Mouse (Mus musculus) mouse trophoblast stem cell (cell line): ENCODE data around the gene Havcr1.
"Not testable (repeated sequence)": the region's sequence is repeated elsewhere in the genome, so short reads cannot be mapped to it uniquely, and the experiment has no call there.

Experiments
- in situ Hi-C, 2 experiments: fragments of 300-500 bp; cut with MseI, MboI; formaldehyde crosslinking; loops; 2 replicates in 1 of 2; 3 replicates in 1 of 2; pipeline ENCODE4 v1.15.1; 2025

Havcr1 gene

GRCm38 (mm10) chr11:46735076-46735475 is at the start of gene Havcr1:
Havcr1 (plus strand) TSS chr11:46735080.
- in situ Hi-C loops = not testable (repeated sequence)

GRCm38 (mm10) chr11:46690136-46690535 is 44.7 kb upstream of the Havcr1 start:
- in situ Hi-C loops = no loop called here

- in situ Hi-C loops = not testable (repeated sequence)
These were observed 39.0 kb upstream of the Havcr1 start for GRCm38 (mm10) chr11:46695849-46696248.

DNA sequence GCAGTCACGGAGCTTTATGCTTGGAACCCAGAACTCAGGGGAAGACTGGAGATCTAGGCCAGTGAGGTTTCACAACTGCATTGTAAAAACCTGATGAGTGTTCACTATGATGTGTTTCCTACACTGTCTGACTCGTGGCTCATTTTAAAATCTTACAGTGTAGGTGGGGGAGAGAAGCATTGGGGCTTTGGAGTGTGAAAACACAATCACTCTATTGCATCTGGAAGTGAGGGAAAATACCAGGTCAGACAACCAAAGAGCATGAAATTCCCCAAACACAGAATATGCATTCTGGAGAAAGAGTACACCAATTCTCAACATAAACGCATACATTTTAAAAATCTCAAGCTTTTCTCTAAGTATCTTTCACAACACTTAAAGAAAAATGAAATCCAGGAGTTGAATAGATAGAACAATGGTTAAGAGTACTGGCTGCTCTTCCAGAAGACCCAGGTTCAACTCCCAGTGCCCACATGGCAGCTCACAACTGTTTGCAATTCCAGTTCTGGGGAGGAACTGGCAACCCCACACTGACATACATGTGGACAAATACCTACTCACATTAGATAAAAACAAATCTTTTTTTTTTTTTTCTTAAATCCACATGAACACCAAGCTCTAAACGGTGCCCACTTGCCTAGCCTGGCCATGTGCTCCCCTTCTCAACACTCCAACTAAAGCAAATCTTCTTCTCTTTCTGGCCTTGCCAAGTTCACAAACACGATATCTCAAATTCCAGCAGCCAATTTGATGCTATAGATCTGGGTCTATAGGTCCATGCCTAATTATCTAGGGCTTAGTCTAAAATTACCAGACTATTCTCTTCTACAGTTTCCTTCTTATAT is 37.2 kb upstream of the Havcr1 start:
- in situ Hi-C loops = no loop called here

DNA sequence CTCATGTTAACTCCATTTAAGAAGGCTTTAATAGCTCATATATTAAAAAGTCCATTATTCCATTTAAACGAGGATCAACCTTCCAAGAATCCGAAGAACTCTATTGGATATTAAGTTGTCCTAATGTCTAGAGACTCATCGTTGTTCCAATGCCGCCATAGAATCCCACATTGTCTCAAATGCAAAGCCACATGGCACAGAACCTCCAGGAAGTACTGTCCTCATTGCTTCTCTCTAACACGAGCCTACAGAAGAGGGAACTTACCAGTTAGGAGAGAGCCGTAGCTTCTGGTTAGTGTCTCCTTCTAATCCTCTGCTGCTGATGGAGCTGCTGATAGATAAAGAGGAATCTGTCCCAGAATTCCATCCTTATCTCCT is 36.6 kb upstream of the Havcr1 start:
- in situ Hi-C loops = no loop called here

DNA sequence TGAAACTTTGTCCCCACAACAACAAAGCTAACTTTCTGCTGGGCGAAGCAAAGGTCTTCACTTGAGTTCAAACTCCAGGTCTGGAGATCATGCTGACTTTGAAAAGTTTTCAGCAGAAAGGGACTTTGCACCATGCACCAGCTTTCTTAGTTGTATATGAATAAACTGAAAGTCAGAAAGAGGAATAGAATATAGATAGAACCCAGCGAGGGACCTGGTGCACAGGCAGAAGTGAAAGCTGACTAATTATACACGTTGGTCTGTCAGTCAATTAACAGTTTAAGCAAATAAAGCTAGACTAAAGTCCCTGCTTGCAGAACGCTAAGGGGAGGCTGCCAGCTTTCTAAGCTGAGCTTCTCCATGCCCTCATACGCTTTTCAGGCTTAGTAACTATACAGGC is 36.0 kb upstream of the Havcr1 start:
- in situ Hi-C loops = no loop called here

- in situ Hi-C loops = no loop called here
These were observed 28.1 kb upstream of the Havcr1 start, which contains the start of gene Timd2 for GRCm38 (mm10) chr11:46706664-46707356. Timd2 (minus strand) TSS chr11:46707061.

GRCm38 (mm10) chr11:46731541-46732070 is 3.3 kb upstream of the Havcr1 start:
- in situ Hi-C loops = no loop called here

- in situ Hi-C loops = no loop called here
These were observed 1.6 kb upstream of the Havcr1 start for GRCm38 (mm10) chr11:46733242-46733789.

GRCm38 (mm10) chr11:46734617-46735016 is 263 bp upstream of the Havcr1 start:
- in situ Hi-C loops = no loop called here

- in situ Hi-C loops = no loop called here
These were observed 4.6 kb downstream of the Havcr1 start for GRCm38 (mm10) chr11:46739501-46739900.

- in situ Hi-C loops = no loop called here
These were observed 6.0 kb downstream of the Havcr1 start for GRCm38 (mm10) chr11:46740886-46741285.

DNA sequence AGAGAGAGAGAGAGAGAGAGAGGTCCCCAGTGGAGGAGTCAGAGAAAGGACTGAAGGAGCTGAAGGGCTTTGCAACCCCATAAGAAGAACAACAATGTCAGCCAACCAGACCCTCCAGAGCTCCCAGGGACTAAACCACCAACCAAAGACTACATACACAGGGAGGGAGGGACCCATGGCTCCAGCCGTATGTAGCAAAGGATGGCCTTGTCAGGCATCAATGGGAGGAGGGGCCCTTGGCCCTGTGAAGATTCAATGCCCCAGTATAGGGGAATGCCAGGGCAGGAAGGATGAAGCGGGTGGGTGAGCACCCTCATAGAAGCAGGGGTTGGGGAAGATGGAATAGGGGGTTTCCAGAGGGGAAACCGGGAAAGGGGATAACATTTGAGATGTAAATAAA is 6.8 kb downstream of the Havcr1 start:
- in situ Hi-C loops = no loop called here

DNA sequence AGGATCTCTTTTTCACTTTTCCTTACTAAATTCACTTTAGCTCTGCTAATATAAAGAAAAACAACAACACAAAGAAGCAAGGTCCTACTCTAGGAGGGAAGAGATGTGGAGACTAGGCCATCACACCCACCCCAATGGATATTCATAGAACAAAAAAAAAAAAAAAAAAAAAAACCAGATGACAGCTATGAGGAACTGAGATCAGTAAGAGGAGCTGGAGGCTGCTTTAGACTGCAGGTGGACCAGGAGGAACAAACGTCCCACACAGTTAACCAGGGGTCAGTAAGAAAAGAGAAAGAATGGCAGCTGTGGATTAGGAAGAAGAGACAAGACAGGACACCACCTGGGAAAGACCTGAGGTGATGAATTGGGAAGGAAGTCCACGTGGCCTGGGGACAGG is 13.1 kb downstream of the Havcr1 start:
- in situ Hi-C loops = no loop called here

DNA sequence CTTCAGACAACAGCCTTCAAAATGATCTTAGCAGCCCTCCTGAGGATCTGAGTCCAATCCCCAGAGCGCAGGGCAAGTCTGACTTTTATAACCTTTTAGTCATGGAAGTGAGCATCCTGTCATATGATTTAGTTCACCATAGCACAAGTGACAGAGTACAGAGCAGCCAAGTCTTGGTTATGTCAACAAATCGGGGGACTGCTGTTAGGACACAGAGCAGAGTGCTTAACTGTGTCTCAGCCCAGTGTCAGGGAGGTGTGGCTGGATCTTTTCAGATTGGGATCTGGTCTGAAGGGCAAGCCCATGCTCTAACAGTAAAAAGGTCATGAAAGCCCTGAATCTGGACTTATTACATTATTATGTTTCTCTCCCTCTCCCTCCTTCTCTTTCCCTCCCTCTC is 18.8 kb downstream of the Havcr1 start:
- in situ Hi-C loops = no loop called here

GRCm38 (mm10) chr11:46754669-46755068 is 19.8 kb downstream of the Havcr1 start:
- in situ Hi-C loops = no loop called here

GRCm38 (mm10) chr11:46755714-46756113 is 20.8 kb downstream of the Havcr1 start:
- in situ Hi-C loops = not testable (repeated sequence)

DNA sequence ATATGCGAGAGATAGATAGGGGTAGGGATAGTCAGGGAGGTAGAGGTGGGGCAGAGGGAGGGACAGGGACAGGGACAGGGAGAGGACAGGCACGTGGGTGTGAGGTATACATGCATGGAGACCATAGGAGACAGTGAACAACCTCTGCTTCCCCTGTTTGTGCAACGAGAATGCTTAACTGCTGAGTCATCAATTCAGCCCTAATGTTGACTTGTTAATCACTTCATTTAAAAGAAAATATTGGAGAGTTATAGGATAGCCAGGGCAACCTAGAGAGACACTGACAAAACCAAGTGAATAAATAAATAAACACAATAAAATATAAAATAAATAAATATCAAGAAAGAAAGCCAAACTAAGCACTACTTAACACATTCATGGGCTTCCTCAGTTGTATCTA is 42.0 kb downstream of the Havcr1 start:
- in situ Hi-C loops = no loop called here

DNA sequence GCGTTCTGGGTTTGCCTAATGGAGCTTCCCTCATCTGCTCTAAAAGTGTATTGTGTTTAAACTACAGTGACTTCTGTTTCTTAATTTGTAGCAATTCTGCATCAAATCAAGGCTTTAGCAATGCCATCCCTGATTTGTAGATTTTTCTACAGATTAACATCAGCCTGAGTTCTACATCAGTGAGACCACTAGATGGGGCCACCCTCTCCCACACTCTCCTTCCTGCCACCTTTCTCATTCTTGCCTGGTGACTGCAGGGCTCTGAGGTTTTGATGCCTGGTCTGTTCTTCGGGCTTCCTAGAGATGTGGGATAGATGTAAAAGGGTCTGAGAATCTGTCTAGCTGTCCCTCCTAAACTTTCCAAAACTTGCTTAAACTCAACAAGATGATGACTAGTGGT is 44.9 kb downstream of the Havcr1 start:
- in situ Hi-C loops = no loop called here

- in situ Hi-C loops = no loop called here
These were observed 69.6 kb downstream of the Havcr1 start for GRCm38 (mm10) chr11:46804440-46804839.

GRCm38 (mm10) chr11:46810511-46810910 is 75.6 kb downstream of the Havcr1 start, which contains the start of gene Timd4:
Timd4 (plus strand) TSS chr11:46810800.
- in situ Hi-C loops = no loop called here

GRCm38 (mm10) chr11:46817692-46818091 is 82.8 kb downstream of the Havcr1 start:
- in situ Hi-C loops = no loop called here
